Comparison of ENCODE assay signal across 15 mouse cellular contexts in genomic region chr7:47139823-47140325, GRCm38 (mm10). TPM values are rescaled to one million over a fixed set of nuclear protein-coding genes. Genes with fewer than 3 reads are reported as not detected.
"Had no signal": no experiment of that assay in that cellular context is flagged by ENCODE, and none has a peak within 500 bp of the region (broad histone marks: within the 10 kb centered on the region; RNA-seq: fewer than 3 reads in every experiment).

No protein-coding gene starts in this region.

- H3K27me3 ChIP-seq: midbrain, embryonic 15.5 days had no signal

- ATAC-seq: midbrain, embryonic 15.5 days had no signal

- H3K36me3 ChIP-seq: liver, embryonic 13.5 days; midbrain, embryonic 12.5 days; midbrain, embryonic 15.5 days had no signal

- DNase-seq: kidney, adult 2 months; kidney, postnatal 36 days; layer of hippocampus, postnatal 36 days; liver, embryonic 13.5 days; lung, adult 2 months; lung, postnatal 14 days; lung, postnatal 4 days; thymus, adult 2 months; thymus, postnatal 14 days had no signal

RNA-seq across cellular contexts. Expression of gene Ptpn5, which starts 6.4 kb away (rescaled TPM):
- total RNA-seq: liver, adult 2 months; megakaryocyte progenitor cell, adult 5-6 weeks; monocyte, adult 5-6 weeks had no signal
- polyA plus RNA-seq: liver, embryonic 16.5 days had no signal
